Mouse (Mus musculus) spleen, adult 2 months (tissue): Measurements from ENCODE around the gene 4930564D02Rik. TPM values are rescaled to one million over a fixed set of nuclear protein-coding genes. Genes with fewer than 3 reads are reported as not detected.

Experiments
- DNase-seq, 2 experiments: peaks; one replicate each; pipeline versions ENCODE4 v3.0.0 to v3.0.0-alpha.2; 2012 to 2021; ENCODE audit warnings: low spot score in 2 of 2, low read depth in 1 of 2
- H3K27ac ChIP-seq: fragments of 200-500 bp; 2 replicates; pipeline ENCODE4 v1.5.1; 2012; ENCODE audit warnings: low read length, inconsistent platforms; ENCODE audit not compliant: insufficient read depth
- H3K27me3 ChIP-seq: fragments of 200-500 bp; 2 replicates; pipeline ENCODE4 v1.6.1; 2012; ENCODE audit warnings: mild to moderate bottlenecking, moderate library complexity, low read length, inconsistent platforms; ENCODE audit not compliant: control insufficient read depth, insufficient read depth
- H3K36me3 ChIP-seq: fragments of 200-500 bp; 2 replicates; pipeline ENCODE4 v1.6.1; 2012; ENCODE audit warnings: mild to moderate bottlenecking, low read length, inconsistent platforms; ENCODE audit not compliant: control insufficient read depth, insufficient read depth
- H3K4me1 ChIP-seq: fragments of 200-500 bp; 2 replicates; pipeline ENCODE4 v1.6.1; 2011; ENCODE audit warnings: inconsistent platforms; ENCODE audit not compliant: control insufficient read depth, insufficient read depth, insufficient read length
- H3K4me3 ChIP-seq: fragments of 200-500 bp; 2 replicates; pipeline ENCODE4 v1.5.1; 2011; ENCODE audit warnings: mild to moderate bottlenecking, inconsistent platforms; ENCODE audit not compliant: insufficient read depth, insufficient read length; ENCODE audit errors: extremely low read depth
- CTCF ChIP-seq: fragments of 200-500 bp; IDR thresholded peaks from 2 replicates; pipeline ENCODE4 v1.5.1; 2011; ENCODE audit warnings: mild to moderate bottlenecking, inconsistent platforms; ENCODE audit not compliant: insufficient read depth, insufficient read length, insufficient replicate concordance; ENCODE audit errors: extremely low read depth
- POLR2A ChIP-seq: fragments of 200-500 bp; IDR thresholded peaks from 2 replicates; pipeline ENCODE4 v1.6.1; 2011; ENCODE audit warnings: low read depth, low read length, inconsistent platforms
- WGBS: fragments of 180-500 bp; shearing (Covaris S2); methylation state at CpG from one replicate; pipeline ENCODE4 v1.1.7; 2018; 5-methylcytosine and 5-hydroxymethylcytosine counted together
- polyA plus RNA-seq: library from polyadenylated mRNA; depleted of rRNA; stranded (reverse); fragments of >200 nt; gene quantifications from 2 replicates; pipeline ENCODE4 v1.2.3, GENCODE M21; 2012

Gene 4930564D02Rik
- polyA plus RNA-seq, 1 experiment = not detected

DNA sequence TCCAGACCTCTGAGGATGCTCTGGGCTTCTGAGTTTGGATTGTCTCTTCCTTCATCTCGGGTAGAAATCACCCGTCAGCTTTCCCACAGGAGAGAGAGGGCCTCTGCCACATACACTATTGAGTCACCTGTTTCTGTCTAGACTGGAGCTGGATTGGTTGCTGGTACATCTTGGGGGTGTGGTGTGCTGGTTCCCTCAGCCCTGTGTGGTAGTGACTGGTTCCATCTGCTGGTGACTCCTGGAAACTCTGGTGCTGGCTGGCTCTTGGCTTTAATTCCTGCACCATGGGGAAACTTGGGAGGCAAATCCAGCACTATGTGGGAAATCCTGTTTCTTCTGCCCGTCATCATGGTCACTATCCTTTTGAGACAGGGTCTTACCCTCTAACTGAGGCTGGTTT lies 24.3 kb downstream of the 4930564D02Rik start:
- no peak for TF ChIP-seq POLR2A
- TF ChIP-seq CTCF = no peak
- no peak for DNase-seq
- no peaks in the 10 kb centered on the region for H3K27me3 ChIP-seq
- H3K4me1 ChIP-seq = no peaks in the 10 kb centered on the region
- H3K4me3 ChIP-seq = no peak overlapping the region
- H3K27ac ChIP-seq = no peak overlapping the region
- no peaks in the 10 kb centered on the region for H3K36me3 ChIP-seq
- WGBS = 42% methylated on average over 3 of the region's 3 CpGs

DNA sequence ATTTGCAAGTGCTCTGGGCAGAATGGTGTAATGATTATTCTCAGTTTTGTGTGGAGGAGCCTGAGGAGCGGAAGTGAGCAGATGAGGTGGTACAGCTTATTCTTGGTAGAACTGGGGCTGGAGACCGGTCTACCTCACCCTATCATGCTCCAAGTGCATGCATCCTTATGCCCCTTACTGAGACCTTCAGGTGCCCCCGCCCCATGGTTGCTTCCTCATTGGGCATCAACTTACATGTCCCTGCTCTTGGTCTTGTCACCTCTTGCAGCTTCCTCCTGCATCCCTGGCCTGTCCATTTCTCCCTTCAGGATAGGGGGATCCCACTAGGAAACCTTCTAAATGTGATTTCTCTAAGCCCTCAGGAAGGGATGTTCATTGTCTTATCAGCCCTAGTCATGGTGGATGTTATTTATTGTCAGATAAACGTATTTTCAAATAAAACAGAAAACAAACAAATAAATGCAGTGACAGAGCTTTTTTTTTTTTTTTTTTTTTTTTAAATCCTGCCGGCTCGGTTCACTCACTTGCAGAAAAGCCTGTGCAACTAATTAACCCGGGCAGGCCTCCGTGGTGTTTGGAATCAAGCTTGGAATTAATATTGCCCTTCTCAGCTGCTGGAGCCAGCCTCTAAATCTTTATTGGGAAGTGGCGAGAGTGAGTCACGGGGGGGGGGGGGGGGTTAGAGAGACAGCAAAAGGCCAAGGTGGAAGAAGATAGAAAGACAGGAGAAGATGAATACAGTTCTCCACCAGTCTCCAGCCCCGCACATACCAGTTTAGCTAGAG lies 26.3 kb downstream of the 4930564D02Rik start:
- no peak for DNase-seq
- no peaks in the 10 kb centered on the region for H3K4me1 ChIP-seq
- TF ChIP-seq CTCF = no peak
- TF ChIP-seq POLR2A = no peak
- H3K27ac ChIP-seq = no peak overlapping the region
- no peak overlapping the region for H3K4me3 ChIP-seq
- 81% methylated on average over 11 of the region's 11 CpGs for WGBS
- no peaks in the 10 kb centered on the region for H3K27me3 ChIP-seq
- H3K36me3 ChIP-seq = no peaks in the 10 kb centered on the region

DNA sequence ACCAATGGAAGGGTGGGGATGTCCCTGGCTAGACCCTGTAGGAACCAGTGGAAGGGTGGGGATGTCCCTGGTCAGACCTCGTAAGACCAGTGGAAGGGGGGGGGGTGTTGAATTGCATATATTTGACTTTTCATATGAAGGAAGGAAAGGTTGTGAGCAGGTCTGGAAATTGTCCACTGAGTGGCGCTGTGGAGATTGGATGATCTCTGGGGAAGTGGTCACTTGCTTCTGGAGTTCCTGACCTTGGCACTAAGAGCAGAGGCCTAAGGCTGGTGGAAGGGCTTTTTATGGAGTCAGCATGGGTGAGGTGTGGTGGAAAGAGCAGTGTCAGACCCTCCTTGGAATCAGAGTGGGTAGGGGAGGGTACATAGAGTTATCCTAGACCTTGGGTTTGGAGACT lies 27.8 kb downstream of the 4930564D02Rik start:
- H3K27me3 ChIP-seq = no peaks in the 10 kb centered on the region

DNA sequence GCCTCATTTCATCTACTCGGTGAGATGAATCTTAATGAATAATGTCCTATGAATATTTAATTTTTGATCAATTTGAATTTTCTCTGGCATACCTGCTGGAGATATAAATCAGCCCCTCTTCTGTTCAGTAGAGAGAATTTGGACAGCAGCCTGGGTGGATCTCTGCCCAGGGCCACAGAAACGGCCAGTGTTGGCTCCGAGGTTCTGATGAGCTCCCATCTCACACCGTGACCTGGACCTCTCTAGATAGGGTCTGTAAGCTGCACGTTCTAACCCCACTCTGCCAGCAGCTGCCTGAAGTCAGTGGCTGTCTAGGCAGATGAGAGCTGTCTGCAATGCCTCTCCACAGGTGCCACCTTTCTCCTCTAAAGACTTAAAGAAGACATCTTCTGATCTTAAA lies 28.4 kb downstream of the 4930564D02Rik start:
- no peak for TF ChIP-seq CTCF
- no peak for TF ChIP-seq POLR2A
- WGBS = 87% methylated on average over 5 of the region's 5 CpGs

More for the DNA sequence above, 27.8 kb downstream of the 4930564D02Rik start:
- no peaks in the 10 kb centered on the region for H3K4me1 ChIP-seq
- TF ChIP-seq POLR2A = no peak
- TF ChIP-seq CTCF = no peak
- H3K36me3 ChIP-seq = no peaks in the 10 kb centered on the region
- 74% methylated on average over 2 of the region's 2 CpGs for WGBS
- H3K4me3 ChIP-seq = no peak overlapping the region
- H3K27ac ChIP-seq = no peak overlapping the region
- no peak for DNase-seq

DNA sequence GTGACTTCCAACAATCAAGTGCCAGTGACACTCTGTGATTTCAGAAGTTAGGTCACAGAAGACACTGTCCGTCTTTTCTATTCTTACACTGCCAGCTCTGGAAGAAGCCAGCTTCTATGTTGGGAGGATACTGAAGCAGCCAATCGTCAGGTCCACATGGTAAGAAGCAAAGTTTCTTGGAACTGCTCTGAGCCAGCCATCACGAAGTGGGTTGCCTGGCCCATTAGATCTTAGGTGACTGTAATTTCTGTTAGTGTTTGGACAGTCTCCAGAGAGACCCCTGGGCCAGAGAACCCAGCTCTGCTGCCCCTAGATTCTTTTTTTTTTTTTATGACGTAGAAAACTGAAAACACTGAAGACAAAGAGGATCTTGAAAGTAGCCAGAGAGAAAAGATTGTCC lies 30.9 kb downstream of the 4930564D02Rik start:
- no peak for TF ChIP-seq POLR2A
- no peak for TF ChIP-seq CTCF
- WGBS = 82% methylated on average over 4 of the region's 4 CpGs
- no peak for DNase-seq
- H3K27me3 ChIP-seq = no peaks in the 10 kb centered on the region
- H3K4me1 ChIP-seq = no peaks in the 10 kb centered on the region; the same call in 1 of the 2 replicates
- no peak overlapping the region for H3K27ac ChIP-seq
- no peak overlapping the region for H3K4me3 ChIP-seq
- no peaks in the 10 kb centered on the region for H3K36me3 ChIP-seq

More for the DNA sequence above, 28.4 kb downstream of the 4930564D02Rik start:
- no peak overlapping the region for H3K27ac ChIP-seq
- H3K4me1 ChIP-seq = no peaks in the 10 kb centered on the region
- DNase-seq = no peak
- H3K4me3 ChIP-seq = no peak overlapping the region
- no peaks in the 10 kb centered on the region for H3K36me3 ChIP-seq
- no peaks in the 10 kb centered on the region for H3K27me3 ChIP-seq

DNA sequence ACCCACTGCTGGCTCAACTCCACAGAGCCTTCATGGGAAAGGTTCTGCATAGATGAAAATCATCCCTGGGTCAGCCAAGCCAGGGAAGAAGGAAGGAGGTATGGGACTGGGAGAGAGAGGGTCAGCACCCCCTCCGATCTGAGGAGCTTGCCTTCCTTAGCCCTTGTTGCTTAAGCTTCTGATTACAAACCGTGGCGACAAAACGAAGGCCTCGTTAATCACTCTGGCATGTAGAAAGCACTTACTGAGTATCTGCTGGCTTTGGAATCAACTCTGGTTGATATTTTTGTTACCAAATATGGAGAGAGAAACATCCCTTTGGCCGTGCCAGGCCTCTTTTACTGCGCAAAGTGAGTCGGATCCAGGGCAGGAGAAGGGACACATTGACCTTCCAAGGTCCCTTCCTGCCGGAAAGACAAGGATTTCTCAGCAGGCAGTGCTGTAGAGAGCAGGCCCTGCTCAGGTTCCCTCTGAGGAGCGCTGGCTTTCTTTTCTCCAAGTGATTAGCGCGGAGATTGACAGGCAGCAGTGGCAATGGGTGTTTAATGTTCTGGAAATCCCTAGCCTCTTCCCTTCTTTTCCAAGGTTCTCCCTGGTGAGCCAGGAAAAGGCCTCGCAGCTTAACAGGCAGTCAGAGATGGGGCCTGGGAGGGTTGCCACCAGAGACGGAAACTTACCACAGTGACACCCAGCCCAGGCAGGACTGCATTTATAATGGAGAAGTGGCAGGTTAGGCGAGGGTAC lies 33.1 kb downstream of the 4930564D02Rik start:
- no peak for TF ChIP-seq POLR2A
- TF ChIP-seq CTCF = no peak
- no peak overlapping the region for H3K4me3 ChIP-seq
- H3K4me1 ChIP-seq = no peaks in the 10 kb centered on the region; the same call in 1 of the 2 replicates
- no peaks in the 10 kb centered on the region for H3K27me3 ChIP-seq
- WGBS = 79% methylated on average over 15 of the region's 15 CpGs
- H3K36me3 ChIP-seq = no peaks in the 10 kb centered on the region
- H3K27ac ChIP-seq = peak overlapping the region; percentile 28; the same call in 1 of the 2 replicates
- DNase-seq = no peak

DNA sequence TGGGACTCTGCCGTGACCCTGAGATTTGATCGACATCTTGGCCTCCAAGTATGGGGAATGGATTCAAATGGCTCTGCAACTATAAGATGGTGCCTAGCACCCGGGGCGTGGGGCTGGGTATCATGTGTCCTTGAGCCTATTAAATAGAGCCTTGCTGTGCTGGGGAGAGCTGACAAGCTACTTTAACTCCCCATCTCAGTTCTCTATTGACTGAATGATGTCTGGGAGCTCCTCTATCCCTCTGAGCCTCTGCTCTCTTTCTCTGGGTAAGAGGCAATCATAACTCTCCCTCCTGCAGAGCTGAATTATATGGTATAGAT lies 33.6 kb downstream of the 4930564D02Rik start:
- H3K36me3 ChIP-seq = no peaks in the 10 kb centered on the region
- no peaks in the 10 kb centered on the region for H3K27me3 ChIP-seq
- H3K4me3 ChIP-seq = no peak overlapping the region
- 0 out of 2 replicates have a peak overlapping the region, but pooled peaks have one; percentile 28 for H3K27ac ChIP-seq
- WGBS = 86% methylated on average over 4 of the region's 4 CpGs
- TF ChIP-seq POLR2A (no peak), CTCF (no peak)
- DNase-seq = no peak
- no peaks in the 10 kb centered on the region; the same call in 1 of the 2 replicates for H3K4me1 ChIP-seq
